Mouse (Mus musculus) macrophage (primary cell): Measurements from ENCODE around the gene Ccdc141. TPM values are rescaled to one million over a fixed set of nuclear protein-coding genes. Genes with fewer than 3 reads are reported as not detected.

Experiments used
- H3K27ac ChIP-seq: fragments of 350-480 bp; formaldehyde crosslinking; 2 replicates; pipeline ENCODE4 v1.9.0; 2021
- H3K36me3 ChIP-seq: fragments of 350-480 bp; formaldehyde crosslinking; 2 replicates; pipeline ENCODE4 v1.9.0; 2021; ENCODE audit errors: inconsistent target
- H3K4me3 ChIP-seq: fragments of 350-480 bp; formaldehyde crosslinking; 2 replicates; pipeline ENCODE4 v1.9.0; 2021; ENCODE audit errors: inconsistent target
- H3K79me2 ChIP-seq: fragments of 350-480 bp; formaldehyde crosslinking; 2 replicates; pipeline ENCODE4 v1.9.0; 2021; ENCODE audit errors: inconsistent target
- WGBS: methylation state at CpG from one replicate; pipeline ENCODE4 v1.1.7; 2026; ENCODE audit warnings: inconsistent platforms; ENCODE audit not compliant: missing documents; 5-methylcytosine and 5-hydroxymethylcytosine counted together
- polyA plus RNA-seq: library from polyadenylated mRNA; stranded (reverse); fragments of 250-400 nt; gene quantifications from 3 replicates; pipeline ENCODE4 v1.2.4, GENCODE M21; 2018; ENCODE audit warnings: inconsistent platforms
- total RNA-seq, 78 experiments: library from RNA; depleted of rRNA; stranded (reverse); fragments of 250-400 nt; gene quantifications; 1 replicate in 9 of 78; 2 replicates in 24 of 78; 3 replicates in 43 of 78; 4 replicates in 2 of 78; pipeline ENCODE4 v1.2.4; 2018; ENCODE audit warnings: inconsistent platforms in 56 of 78

Ccdc141 gene
- total RNA-seq (2018; cell fraction: chromatin; rRNA removed): 1 to 10 TPM in 22 of 26 experiments, under 1 TPM in 4; 0.42 to 5.9 (median 2.4) TPM
- total RNA-seq (2018; cell fraction: cytosol; rRNA removed): under 1 TPM in 25 of 26 experiments, not detected in 1; 0.04 to 0.56 (median 0.15) TPM
- total RNA-seq (2018; cell fraction: nucleus; rRNA removed): 1 to 10 TPM in 13 of 26 experiments, under 1 TPM in 13; 0.29 to 2.9 (median 1.1) TPM
- 0.01 to 0.17 TPM (median 0.02 TPM) in 3 replicates for polyA plus RNA-seq

DNA sequence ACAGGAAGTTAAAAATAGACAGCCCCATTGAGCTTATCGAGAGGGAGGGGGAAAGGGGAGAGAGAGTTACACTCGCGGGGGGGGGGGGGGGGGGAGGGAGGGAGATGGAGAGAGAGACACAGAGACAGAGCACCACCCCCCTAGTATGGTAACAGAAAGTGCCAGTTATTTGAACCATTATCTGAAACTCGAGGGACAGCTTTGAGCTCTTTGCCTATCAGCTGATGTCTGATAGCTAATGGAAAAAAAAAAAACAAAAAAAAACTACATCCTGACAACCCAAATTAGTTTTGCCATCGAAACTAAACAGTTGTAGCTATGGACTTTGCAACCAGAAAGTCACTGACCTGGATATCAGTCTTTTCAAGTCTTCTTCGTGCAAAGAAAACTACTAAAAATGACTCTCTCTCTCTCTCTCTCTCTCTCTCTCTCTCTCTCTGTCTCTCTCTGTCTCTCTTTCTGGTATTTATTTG, at the start of gene Ccdc141:
TSS of gene Ccdc141 (minus strand) at position 4 of the 473 bp plus-strand sequence.
- Histone ChIP-seq H3K27ac (no peak within 1 kb of the TSS), H3K79me2 (no peaks in the 10 kb centered on the region), H3K36me3 (no peaks in the 10 kb centered on the region), H3K4me3 (peak within 1 kb of the TSS; percentile 43)
- 13% methylated on average over 4 of the region's 6 CpGs for WGBS

DNA sequence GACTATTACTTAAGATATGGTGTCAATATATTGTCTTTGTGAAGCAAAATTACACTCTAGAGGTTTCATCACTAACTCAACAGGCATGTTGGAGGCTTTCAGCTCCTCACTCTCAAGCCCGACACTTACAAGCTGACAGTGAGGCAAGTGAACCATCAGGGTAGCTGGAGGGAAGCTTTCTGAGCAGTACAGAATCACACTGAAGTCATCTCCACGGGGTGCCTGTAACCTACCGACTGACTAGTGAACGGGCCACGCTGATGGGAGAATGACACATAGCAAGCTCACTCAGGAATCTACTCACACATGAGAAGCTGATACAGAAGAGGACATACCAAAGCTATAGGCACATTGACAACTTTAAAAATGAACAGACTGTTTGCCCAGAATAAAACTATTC, 42.4 kb upstream of the Ccdc141 start:
- Histone ChIP-seq H3K27ac (no peak overlapping the region), H3K79me2 (no peaks in the 10 kb centered on the region), H3K4me3 (no peak overlapping the region), H3K36me3 (peaks cover 45% of the 10 kb centered on the region)
- 97% methylated on average over 5 of the region's 5 CpGs for WGBS

DNA sequence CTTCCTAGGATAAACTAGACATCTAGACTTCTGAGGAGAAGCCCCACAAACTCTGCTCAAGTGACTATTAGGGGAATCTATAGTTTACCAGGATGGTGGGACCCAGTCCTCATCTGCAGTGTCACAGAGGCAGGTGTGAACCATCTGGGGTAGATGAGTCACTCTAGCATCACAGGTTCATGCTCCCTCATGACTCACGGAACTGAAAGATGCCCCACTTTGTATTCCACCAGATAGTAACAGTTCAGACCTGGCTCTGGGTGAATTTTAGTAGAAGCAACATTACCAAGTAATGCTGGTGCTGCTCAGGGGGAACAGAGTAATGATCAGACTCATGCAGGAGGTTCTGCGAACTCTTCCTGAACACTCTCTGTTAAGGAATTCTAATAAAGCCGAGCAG, 36.5 kb upstream of the Ccdc141 start:
- Histone ChIP-seq H3K36me3 (peaks cover 25% of the 10 kb centered on the region), H3K27ac (no peak overlapping the region), H3K4me3 (no peak overlapping the region), H3K79me2 (no peaks in the 10 kb centered on the region)
- WGBS: 96% methylated on average over 3 of the region's 3 CpGs

DNA sequence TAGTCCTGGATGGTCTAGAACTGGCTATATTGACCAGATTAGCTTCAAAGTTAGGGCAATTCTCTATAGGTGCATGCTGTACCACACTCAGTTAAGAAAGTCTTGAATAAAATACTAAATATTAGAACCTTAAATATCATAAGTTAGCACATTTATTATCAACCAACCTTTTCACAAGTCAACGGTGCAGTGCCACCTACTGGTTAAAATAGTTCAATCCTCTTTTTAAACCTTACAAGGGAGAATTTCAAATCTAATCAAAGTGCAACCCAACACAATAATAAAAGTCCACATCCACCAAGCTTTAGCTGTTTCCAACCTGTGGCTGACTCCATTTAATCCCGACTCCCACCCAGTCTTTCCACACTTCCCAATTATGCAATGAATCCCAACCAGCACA, 33.5 kb upstream of the Ccdc141 start:
- H3K4me3 ChIP-seq: no peak overlapping the region
- WGBS: 47% methylated on average over 2 of the region's 2 CpGs
- H3K27ac ChIP-seq: no peak overlapping the region
- no peaks in the 10 kb centered on the region; the same call in 1 of the 2 replicates for H3K79me2 ChIP-seq
- H3K36me3 ChIP-seq: 0 out of 2 replicates have a peak, but pooled peaks cover 8% of the 10 kb centered on the region

DNA sequence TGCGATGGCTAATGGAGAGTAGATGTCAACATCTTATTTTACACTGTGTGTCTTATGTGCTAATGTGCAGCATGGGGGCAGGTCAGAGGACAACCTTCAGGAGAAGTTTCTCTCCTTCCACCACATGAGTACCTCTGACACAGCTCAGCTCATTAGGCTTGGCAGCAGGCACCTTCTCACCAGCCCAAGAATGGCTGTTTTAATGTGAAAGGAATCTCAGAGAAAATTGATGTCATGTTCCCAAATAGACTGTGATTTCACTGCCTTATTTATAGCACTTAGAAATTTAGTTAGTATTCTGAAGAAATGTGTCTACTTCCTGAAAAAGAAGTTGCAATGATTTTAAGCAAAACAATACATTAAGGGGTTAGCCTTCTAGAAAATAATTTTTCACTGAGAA, 31.5 kb upstream of the Ccdc141 start:
- Histone ChIP-seq H3K79me2 (no peaks in the 10 kb centered on the region; the same call in 1 of the 2 replicates), H3K36me3 (0 out of 2 replicates have a peak, but pooled peaks cover 8% of the 10 kb centered on the region), H3K27ac (peak overlapping the region; percentile 7; the same call in 1 of the 2 replicates), H3K4me3 (no peak overlapping the region)
- WGBS: 100% methylated on average over 1 of the region's 1 CpGs

DNA sequence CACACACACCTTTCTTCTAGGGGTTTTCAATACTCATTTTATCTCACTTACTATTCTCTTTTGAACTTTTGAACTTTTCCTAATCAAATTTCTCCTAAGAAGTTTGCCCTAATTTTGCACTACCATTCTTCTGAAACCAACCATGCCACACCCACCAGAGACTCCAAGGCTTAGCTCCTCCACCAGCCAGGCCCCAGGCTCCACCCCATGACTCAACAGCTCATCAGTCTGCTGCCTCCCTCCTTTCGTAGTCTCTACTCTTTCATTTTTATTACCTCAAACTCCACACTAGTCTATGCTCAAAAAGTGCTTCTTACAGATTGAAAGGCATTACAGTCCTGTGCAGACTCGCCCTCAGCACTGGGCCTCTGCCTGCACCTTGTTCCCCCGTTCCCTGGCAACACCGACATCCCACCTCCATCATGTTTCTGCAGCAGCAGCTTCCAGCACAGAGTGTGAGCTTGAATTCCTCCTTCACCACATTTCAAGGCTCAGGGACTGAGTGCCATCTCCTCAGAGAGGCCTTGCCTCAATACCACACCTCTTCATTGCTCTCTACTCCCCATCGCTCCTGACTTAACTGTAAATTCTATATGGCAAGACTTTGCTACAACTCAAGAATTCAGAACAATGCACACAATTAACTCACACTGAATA, 30.6 kb upstream of the Ccdc141 start:
- H3K79me2 ChIP-seq: no peaks in the 10 kb centered on the region; the same call in 1 of the 2 replicates
- H3K4me3 ChIP-seq: no peak overlapping the region
- H3K36me3 ChIP-seq: 0 out of 2 replicates have a peak, but pooled peaks cover 8% of the 10 kb centered on the region
- peak overlapping the region; percentile 7; the same call in 1 of the 2 replicates for H3K27ac ChIP-seq
- 93% methylated on average over 5 of the region's 5 CpGs for WGBS

DNA sequence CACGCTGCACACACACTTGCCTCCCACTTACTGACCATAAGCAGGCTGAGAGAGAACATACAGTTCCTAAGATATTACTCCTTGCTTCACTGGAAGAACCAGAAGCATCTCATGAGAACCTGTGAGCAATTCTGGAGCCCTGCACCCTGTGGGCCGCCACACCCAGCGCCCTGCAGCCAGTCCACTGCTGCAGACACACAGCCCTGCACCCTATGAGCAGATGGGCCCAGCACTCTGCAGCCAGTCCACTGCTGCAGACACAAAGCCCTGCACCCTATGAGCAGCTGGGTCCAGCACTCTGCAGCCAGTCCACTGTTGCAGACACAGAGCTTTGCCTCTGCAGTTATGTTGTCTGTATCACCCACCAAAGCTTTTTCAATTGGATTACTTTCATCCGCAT, 29.9 kb upstream of the Ccdc141 start:
- no peak overlapping the region for H3K4me3 ChIP-seq
- WGBS: 95% methylated on average over 4 of the region's 4 CpGs
- no peaks in the 10 kb centered on the region; the same call in 1 of the 2 replicates for H3K79me2 ChIP-seq
- H3K27ac ChIP-seq: no peak overlapping the region
- 0 out of 2 replicates have a peak, but pooled peaks cover 8% of the 10 kb centered on the region for H3K36me3 ChIP-seq

DNA sequence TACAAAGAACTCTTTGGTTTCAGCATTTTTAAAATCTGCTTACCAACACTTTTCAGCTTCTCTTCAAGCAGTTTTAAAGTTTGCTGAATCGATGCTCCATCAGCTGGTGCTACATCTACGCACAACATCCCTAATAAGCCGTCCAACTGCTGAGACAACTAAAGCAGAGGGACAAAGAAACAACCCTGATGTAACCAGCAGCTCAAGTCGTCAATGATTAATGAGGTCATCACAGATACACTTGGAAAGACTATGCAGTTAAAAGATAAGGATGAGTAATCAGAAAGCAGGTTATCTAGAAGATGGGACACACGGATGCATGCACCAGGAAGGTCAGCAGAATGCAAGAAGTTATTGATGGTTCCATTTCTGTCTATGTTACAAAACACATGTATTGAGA, 27.8 kb upstream of the Ccdc141 start:
- 92% methylated on average over 5 of the region's 5 CpGs for WGBS
- Histone ChIP-seq H3K36me3 (peaks cover 19% of the 10 kb centered on the region; the same call in 1 of the 2 replicates), H3K4me3 (no peak overlapping the region), H3K27ac (no peak overlapping the region), H3K79me2 (no peaks in the 10 kb centered on the region; the same call in 1 of the 2 replicates)

DNA sequence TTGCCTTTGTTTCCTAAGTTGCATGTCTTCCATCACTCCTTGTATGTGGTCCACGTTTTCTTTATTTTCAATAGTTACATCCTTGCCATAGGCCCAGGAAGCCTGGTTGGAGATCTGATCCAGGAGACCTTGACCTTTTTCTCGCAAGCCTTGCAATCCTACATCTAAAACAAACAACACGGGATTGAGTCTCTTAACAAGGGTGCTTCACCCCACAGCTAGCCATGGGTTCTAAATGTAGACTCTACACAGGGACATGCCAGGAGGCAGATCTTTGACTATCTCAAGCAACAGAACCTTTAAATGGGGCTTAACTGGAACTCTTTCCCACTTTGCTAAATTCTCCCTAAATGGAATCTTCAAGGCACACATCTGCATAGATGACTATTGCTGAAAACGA, 26.4 kb upstream of the Ccdc141 start:
- H3K27ac ChIP-seq: no peak overlapping the region
- 84% methylated on average over 4 of the region's 4 CpGs for WGBS
- H3K79me2 ChIP-seq: no peaks in the 10 kb centered on the region; the same call in 1 of the 2 replicates
- H3K4me3 ChIP-seq: no peak overlapping the region
- peaks cover 22% of the 10 kb centered on the region; the same call in 1 of the 2 replicates for H3K36me3 ChIP-seq

DNA sequence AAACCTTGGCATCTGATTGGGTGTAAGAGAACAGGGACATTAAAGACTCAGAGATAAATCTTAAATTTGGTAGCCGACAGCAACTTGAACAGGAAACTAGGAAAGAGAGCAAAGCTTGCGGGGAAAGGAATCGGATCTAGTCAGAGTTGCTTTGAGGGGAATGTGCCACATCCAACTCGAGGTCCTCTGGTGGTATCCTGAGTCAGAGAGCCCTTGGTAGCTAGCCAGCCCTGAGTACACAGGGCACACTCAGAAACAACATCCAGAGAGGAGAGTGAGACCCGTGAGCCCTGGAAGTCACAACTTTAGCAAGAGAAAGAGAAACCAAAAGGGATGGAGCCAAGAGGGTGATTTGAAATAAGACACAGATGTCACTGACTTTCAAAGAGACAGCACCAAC, 24.6 kb upstream of the Ccdc141 start:
- Histone ChIP-seq H3K4me3 (no peak overlapping the region), H3K27ac (no peak overlapping the region), H3K36me3 (peaks cover 39% of the 10 kb centered on the region), H3K79me2 (no peaks in the 10 kb centered on the region; the same call in 1 of the 2 replicates)
- 96% methylated on average over 5 of the region's 5 CpGs for WGBS

DNA sequence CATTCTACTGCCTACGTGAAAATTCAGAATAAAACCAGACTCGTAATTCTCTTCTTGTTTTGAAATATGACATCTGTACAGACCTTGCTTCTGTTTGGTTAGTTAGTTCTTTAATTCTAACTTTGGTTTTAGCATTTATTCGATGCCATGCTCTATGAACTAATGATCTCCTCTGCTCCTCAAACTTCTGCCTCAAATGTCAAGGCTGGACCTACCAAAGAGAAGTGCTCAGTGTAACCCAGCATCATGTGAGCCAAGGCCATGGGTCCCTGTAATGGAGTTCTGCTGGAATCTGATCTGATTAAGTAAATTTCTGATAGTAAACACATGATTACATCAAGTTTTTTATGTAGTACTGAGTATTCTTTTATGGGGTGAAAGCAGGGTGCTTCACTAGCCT, 21.4 kb upstream of the Ccdc141 start:
- Histone ChIP-seq H3K4me3 (no peak overlapping the region), H3K27ac (no peak overlapping the region), H3K79me2 (no peaks in the 10 kb centered on the region), H3K36me3 (peaks cover 70% of the 10 kb centered on the region)
- WGBS: 95% methylated on average over 3 of the region's 3 CpGs

DNA sequence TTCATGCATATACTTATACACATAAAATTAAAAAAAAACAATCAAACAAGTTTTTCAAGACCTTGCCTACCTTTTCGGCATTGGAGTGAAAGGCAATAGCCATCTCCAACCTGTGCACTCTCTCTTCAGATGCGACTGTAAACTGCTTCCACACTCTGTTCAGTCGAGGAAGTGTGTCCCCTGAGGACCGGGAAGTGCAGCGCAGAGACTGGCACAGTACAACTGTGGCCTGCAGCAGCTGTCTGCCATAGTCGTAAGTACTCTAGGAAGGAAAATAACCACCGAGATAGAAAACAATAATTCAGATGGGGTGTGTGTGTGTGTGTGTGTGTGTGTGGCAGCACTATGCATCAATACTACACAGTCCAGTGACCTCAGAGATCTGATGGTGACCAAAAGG, 20.5 kb upstream of the Ccdc141 start:
- H3K4me3 ChIP-seq: no peak overlapping the region
- 99% methylated on average over 7 of the region's 7 CpGs for WGBS
- H3K36me3 ChIP-seq: peaks cover 75% of the 10 kb centered on the region
- H3K79me2 ChIP-seq: no peaks in the 10 kb centered on the region
- H3K27ac ChIP-seq: no peak overlapping the region

DNA sequence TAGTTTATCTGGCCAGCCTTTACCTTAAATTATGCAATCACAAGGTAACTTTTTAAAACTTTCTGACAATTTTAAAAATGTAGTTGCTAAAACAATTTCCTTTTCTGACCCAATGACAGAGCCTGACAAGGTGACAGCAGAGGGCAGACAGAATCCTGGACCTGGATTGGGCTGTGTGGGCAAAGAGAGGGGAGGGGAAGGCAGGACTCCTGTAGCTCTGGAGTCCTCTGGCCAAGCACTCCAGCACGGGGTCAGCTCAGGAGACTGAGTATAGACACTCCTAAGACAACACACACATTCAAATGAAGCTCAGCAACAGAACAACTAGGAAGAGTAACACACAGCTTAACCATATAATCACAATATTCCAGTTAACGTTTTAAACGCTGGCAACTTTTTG, 19.9 kb upstream of the Ccdc141 start:
- 94% methylated on average over 3 of the region's 3 CpGs for WGBS
- H3K36me3 ChIP-seq: peaks cover 79% of the 10 kb centered on the region
- no peak overlapping the region for H3K27ac ChIP-seq

DNA sequence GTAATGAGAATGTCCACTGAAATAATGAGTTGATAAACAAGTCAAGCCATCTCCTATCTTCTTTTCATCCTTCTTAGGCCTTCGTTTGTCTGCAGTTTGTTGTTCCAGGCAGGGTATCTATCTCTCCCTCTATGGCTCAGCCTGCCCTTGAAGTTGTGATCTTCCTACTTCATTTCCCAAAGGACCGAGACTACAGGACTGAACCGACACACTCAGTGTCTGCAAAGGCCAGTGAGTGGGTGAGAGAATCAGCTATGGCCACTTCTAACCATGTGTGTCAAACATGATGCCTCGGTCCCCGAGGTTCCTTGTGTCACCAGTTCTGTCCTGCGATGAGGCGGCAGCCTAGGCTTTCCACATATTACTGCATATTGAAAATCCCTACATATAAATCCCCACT, 19.2 kb upstream of the Ccdc141 start:
- Histone ChIP-seq H3K36me3 (peaks cover 79% of the 10 kb centered on the region), H3K4me3 (no peak overlapping the region), H3K79me2 (no peaks in the 10 kb centered on the region), H3K27ac (no peak overlapping the region)
- 97% methylated on average over 7 of the region's 7 CpGs for WGBS

More for the DNA sequence above, 19.9 kb upstream of the Ccdc141 start:
- Histone ChIP-seq H3K79me2 (no peaks in the 10 kb centered on the region), H3K4me3 (no peak overlapping the region)

DNA sequence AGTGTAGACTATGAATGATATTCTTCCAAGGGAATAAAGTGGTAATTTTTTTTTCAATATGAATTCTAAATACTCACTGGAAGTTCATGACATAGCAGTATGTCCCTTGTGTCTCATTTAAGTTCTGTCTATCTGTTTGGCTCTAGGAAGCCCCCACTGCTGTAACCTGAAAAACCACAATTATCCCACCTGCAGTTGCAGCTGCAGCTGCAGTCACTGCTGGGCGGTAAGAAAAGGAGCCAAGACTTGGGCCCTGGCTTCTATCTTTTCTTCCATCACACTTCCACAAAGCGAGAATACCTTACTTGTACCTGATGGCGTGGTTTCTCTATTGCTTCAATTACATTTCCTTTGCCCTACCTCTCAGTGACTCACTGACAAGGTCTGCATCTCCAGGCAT, 17.1 kb upstream of the Ccdc141 start:
- Histone ChIP-seq H3K27ac (no peak overlapping the region), H3K36me3 (peaks cover 74% of the 10 kb centered on the region), H3K79me2 (no peaks in the 10 kb centered on the region), H3K4me3 (no peak overlapping the region)
- 97% methylated on average over 3 of the region's 3 CpGs for WGBS
